Mouse (Mus musculus) lung, postnatal 14 days (tissue): Measurements from ENCODE around the gene Rai14.

ENCODE experiments used
- DNase-seq: peaks from one replicate; pipeline ENCODE4 v3.0.0; 2021

Rai14 gene

GRCm38 (mm10) chr15:10645101-10645500 lies 69.3 kb downstream of the Rai14 start:
- no peak for DNase-seq

GRCm38 (mm10) chr15:10643819-10644218 lies 70.6 kb downstream of the Rai14 start:
- DNase-seq, result no peak

- no peak for DNase-seq
Measured at GRCm38 (mm10) chr15:10643224-10643623, 71.2 kb downstream of the Rai14 start.

DNA sequence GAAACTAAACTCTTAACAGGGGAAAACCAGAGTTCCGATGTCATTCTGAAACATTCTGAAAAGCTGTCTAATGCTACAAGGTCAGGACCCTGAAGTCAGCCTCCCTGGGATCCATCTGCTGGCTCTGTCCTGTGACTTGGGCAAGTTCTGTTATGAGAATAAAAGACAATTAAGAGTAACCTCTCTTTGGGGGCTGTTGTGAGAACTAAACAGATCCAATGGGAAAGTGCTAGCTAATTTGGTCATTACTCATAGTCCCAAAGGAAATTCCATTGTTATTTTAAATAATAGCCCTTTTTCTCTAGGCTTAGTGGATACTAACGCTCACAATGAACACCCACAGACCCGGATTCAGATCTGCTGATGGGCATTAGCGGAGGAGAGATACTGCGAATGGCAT lies 72.0 kb downstream of the Rai14 start:
- DNase-seq, result no peak

GRCm38 (mm10) chr15:10640721-10641120 lies 73.7 kb downstream of the Rai14 start:
- no peak for DNase-seq

- no peak for DNase-seq
Measured at GRCm38 (mm10) chr15:10637251-10637793, 77.1 kb downstream of the Rai14 start.

- no peak for DNase-seq
Measured at GRCm38 (mm10) chr15:10636844-10637243, 77.6 kb downstream of the Rai14 start.

DNA sequence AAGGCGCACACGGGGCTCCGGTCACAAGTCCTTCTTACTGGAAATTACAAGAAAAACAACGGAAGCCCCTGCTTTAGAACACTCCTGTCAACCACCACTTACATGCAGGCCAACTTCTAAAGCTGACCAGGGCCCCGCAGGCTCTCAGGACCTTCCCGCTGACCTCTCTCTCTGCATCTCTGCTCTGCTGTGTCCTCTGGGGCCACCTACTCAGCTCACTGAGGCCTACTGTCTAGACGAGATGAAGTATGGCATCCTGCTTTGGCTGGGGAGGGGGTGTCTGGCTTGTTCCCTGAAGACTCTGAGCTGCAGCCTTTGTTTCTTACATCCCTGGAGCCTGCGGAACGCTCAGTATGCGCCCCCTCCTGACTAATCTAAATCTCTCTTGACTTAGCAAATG lies 79.3 kb downstream of the Rai14 start:
- DNase-seq, result no peak

DNA sequence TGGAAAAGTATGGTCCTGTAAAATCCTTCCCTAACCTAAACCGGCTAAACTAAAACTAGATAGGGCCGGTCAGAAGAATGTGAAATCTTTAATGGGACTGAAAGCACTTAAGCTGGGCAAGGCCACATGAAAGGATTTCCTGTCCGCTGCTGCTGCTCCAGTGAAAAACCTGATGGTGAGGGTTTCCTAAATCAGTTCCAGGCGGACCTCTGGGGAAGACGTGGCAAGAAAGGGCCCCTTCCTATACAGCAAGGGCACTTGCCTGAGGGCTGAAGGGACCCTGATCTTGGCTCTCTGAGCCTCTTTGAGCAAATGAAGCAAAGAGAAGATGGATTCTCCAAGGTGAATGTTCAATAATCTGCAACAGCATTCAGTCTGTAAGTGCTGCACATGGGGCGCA lies 80.2 kb downstream of the Rai14 start:
- DNase-seq, result no peak

GRCm38 (mm10) chr15:10633381-10633780 lies 81.0 kb downstream of the Rai14 start:
- DNase-seq, result no peak

- DNase-seq, result no peak
Measured at GRCm38 (mm10) chr15:10632581-10632980, 81.8 kb downstream of the Rai14 start.

DNA sequence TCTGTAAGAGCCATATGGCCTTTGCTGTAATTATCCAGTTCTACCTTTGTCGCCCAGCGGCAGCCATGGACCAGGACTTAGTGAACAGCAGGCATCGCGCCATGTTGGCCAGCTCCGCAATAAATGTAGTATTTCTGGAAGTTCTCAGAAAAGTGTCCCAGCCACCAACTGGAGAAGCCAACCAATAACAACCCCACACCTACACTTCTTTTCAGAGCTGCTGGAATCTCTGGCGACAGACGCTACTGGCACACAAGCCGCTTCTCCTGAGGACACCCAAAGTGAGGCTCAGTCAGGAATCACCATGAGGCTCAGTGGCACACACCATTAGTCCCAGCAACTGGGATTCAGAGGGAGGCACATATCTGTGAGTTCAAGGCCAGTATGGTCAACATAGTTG lies 82.4 kb downstream of the Rai14 start:
- DNase-seq, result no peak

- no peak for DNase-seq
Measured at GRCm38 (mm10) chr15:10631541-10631940, 82.9 kb downstream of the Rai14 start.

GRCm38 (mm10) chr15:10628980-10629346 lies 85.5 kb downstream of the Rai14 start:
- DNase-seq, result no peak

- no peak for DNase-seq
Measured at GRCm38 (mm10) chr15:10628131-10628979, 86.1 kb downstream of the Rai14 start.

GRCm38 (mm10) chr15:10623571-10624227 lies 90.7 kb downstream of the Rai14 start:
- no peak for DNase-seq

DNA sequence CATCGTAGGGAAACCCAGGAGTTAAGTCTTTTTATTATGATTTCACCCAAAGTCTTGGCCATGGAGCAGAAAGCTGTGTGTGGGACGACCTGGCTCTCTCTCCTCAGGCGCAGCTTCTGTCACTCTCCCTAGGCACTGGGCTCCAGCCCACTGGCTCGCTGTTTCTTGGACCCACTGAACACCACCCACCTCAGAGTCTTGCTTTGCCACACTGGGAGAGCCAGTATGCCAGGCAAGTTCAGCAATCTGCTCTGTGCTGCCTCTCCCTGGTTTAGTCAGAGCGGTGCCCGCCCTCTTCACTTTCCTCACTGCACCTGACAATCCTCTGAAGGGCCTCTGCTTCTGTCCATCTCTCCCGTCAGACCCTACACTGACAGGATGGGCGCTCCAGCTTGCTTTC lies 93.2 kb downstream of the Rai14 start:
- DNase-seq, result no peak

GRCm38 (mm10) chr15:10619678-10620077 lies 94.7 kb downstream of the Rai14 start:
- no peak for DNase-seq

DNA sequence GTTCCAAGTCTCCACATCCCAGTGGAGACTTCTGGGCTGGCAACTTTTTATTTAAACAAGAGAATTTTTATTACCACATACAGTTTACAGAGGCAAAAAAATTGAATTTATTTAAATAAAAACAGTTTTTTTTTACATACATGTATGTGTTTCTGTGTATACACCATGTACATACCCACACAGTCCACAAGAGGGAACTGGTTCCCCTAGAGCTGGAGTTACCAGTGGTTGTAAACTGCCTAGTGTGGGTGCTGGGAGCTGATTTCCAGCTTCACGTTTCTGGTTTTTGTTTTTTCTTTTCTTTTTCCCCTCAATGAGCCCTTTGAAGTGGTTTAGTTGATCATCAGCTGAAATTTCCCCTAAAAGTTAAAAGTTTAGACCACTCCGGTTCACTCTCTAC lies 96.1 kb downstream of the Rai14 start:
- DNase-seq, result no peak

- peak; percentile 27 for DNase-seq
Measured at GRCm38 (mm10) chr15:10616001-10616400, 98.4 kb downstream of the Rai14 start.

DNA sequence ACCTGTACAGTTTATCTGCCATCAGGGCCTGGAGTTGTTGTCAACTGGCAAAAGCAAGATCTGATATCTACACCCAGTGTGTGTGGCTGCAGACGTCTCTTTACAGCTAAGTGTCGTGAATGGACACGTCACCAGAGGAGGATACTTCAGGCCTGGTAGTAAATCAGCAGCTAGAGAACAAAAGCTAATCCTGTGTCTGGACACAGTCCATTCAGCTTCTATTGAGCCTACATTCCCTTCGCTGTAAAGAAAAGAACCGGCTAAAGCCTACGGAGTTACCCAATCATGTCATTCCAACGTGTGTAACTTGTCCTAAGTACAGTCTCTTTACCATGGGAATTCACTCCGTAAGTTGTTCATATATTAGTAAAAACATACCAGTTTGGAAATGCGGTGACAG lies 103.4 kb downstream of the Rai14 start:
- no peak for DNase-seq

GRCm38 (mm10) chr15:10609107-10609506 lies 105.3 kb downstream of the Rai14 start:
- DNase-seq, result no peak

GRCm38 (mm10) chr15:10608508-10609098 lies 105.8 kb downstream of the Rai14 start:
- DNase-seq, result no peak

- no peak for DNase-seq
Measured at GRCm38 (mm10) chr15:10599413-10599812, 115.0 kb downstream of the Rai14 start.
